Mouse (Mus musculus) hindbrain, postnatal 0 days (tissue): ENCODE measurements around the gene Tcf20. TPM values are rescaled to one million over a fixed set of nuclear protein-coding genes. Genes with fewer than 3 reads are reported as not detected.

Experiments used
- ATAC-seq: fragments of 200-750 bp; cut with Nextera tagmentation; 2 replicates; pipeline ENCODE4 v1.8.0; 2017; ENCODE audit warnings: mild to moderate bottlenecking, moderate TSS enrichment, moderate library complexity
- DNase-seq: peaks from one replicate; pipeline ENCODE4 v3.0.0-alpha.2; 2015; ENCODE audit warnings: low spot score
- H3K27ac ChIP-seq: fragments of 300-500 bp; sonication (generic); 2 replicates; pipeline ENCODE4 v1.5.1; 2014; ENCODE audit warnings: mild to moderate bottlenecking
- H3K27me3 ChIP-seq: fragments of 300-500 bp; sonication (generic); 2 replicates; pipeline ENCODE4 v1.6.1; 2014; ENCODE audit warnings: low read length, mixed read lengths; ENCODE audit not compliant: insufficient read depth
- H3K36me3 ChIP-seq: fragments of 300-500 bp; sonication (generic); 2 replicates; pipeline ENCODE4 v1.6.1; 2014; ENCODE audit warnings: low read length, mixed read lengths; ENCODE audit not compliant: insufficient read depth
- H3K4me1 ChIP-seq: fragments of 300-500 bp; sonication (generic); 2 replicates; pipeline ENCODE4 v1.6.1; 2014; ENCODE audit warnings: antibody characterized with exemption, low read length, mixed read lengths; ENCODE audit not compliant: insufficient read depth
- H3K4me2 ChIP-seq: fragments of 300-500 bp; sonication (generic); 2 replicates; pipeline ENCODE4 v1.6.1; 2014; ENCODE audit warnings: low read depth, mild to moderate bottlenecking, low read length, moderate library complexity, mixed read lengths
- H3K4me3 ChIP-seq: fragments of 300-500 bp; sonication (generic); 2 replicates; pipeline ENCODE4 v1.5.1; 2014; ENCODE audit warnings: low read length
- H3K9ac ChIP-seq: fragments of 300-500 bp; sonication (generic); replicated peaks from 2 replicates; pipeline ENCODE4 v1.6.1; 2014; ENCODE audit warnings: mild to moderate bottlenecking, low read length, moderate library complexity, mixed read lengths
- H3K9me3 ChIP-seq: fragments of 300-500 bp; sonication (generic); 2 replicates; pipeline ENCODE4 v1.6.1; 2016; ENCODE audit warnings: low read length, mixed read lengths
- CTCF ChIP-seq: IDR thresholded peaks from 2 replicates; pipeline ENCODE4 v1.5.1; 2016; ENCODE audit warnings: antibody characterized with exemption, control low read depth, low read depth
- WGBS: fragments of 180-500 bp; shearing (Covaris S2); extraction: QIAGEN DNeasy Blood & Tissue Kit; methylation state at CpG from one replicate; pipeline ENCODE4 v1.1.7; 2014; 5-methylcytosine and 5-hydroxymethylcytosine counted together
- polyA plus RNA-seq: library from polyadenylated mRNA; unstranded; fragments of >200 nt; fragmentation: Nextera tagmentation; extraction: Ambion mirVana; gene quantifications from 2 replicates; pipeline ENCODE4 v1.2.1, GENCODE M21; 2015
- total RNA-seq: library from RNA; depleted of rRNA; stranded (reverse); fragments of >200 nt; gene quantifications from 2 replicates; pipeline ENCODE4 v1.2.3, GENCODE M21; 2014

Tcf20 gene
- total and polyA plus RNA-seq, 2 experiments from 2014 or later, result 8.6 to 98.3 TPM

DNA sequence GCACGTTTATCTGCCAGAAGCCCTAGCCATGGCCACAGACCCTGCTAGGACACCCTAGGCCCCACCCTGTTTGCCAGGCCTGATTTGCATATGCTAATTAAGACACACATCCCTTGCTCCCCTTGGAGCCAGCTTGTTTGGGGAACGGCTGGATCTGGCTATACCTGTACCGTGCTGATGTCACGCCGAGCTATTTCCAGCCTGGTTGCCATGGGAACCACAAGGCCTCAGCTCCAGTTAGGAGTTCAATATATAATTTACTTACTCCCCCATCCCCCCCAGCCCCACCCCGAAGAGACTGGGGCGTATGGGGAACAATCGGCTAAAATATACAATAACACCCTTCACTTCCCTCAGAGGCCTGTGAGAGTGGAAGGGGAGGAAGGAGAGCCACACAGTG, 45.9 kb downstream of the Tcf20 start:
- 25% methylated on average over 8 of the region's 8 CpGs for WGBS
- H3K36me3 ChIP-seq, result no peaks in the 10 kb centered on the region
- H3K4me3 ChIP-seq, result no peak overlapping the region
- peak overlapping the region; percentile 58; the same call in 1 of the 2 replicates for H3K27ac ChIP-seq
- no peaks in the 10 kb centered on the region for H3K9me3 ChIP-seq
- no peak overlapping the region for H3K4me2 ChIP-seq
- DNase-seq (peak; percentile 75), ATAC-seq (peak; percentile 27)
- H3K9ac ChIP-seq, result 0 out of 2 replicates have a peak overlapping the region, but pooled peaks have one; percentile 19
- peaks cover 43% of the 10 kb centered on the region for H3K4me1 ChIP-seq
- no peak for TF ChIP-seq CTCF
- H3K27me3 ChIP-seq, result no peaks in the 10 kb centered on the region

DNA sequence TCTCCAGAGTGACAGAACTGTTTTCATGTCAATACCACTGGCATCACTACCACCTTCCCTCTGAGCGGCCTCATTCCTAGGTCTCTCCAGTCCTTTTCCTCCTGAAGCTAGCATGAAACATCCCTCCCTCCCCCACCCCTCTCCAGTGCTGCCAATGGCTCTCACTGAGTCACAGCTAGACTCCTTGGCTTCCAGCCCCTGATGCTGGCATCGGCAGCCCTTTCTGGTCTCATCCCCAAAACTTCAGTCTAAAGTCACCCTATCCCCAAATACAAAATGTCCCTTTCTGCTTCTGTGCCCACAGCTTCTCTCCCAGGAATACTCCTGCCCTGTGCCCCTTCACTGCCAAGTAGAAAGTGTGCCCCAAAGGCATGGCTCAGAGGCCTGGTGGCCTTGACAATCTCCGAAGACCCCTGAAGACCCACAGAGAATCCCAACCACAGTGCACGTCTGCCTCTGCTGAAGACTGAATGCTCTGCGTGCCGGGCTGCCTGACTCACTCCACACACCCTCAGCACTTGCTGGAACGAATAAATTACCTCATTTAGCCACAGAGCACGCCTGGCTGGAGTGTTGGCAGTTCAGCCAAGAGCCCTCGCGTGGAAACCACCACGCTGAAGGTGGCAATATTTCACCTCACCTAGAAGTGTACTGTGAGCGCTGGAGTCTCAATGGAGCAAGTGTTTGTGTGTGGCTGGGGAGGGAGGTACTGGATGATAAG, 47.0 kb downstream of the Tcf20 start:
- Histone ChIP-seq H3K27ac (peak overlapping the region; percentile 58; the same call in 1 of the 2 replicates), H3K9ac (no peak overlapping the region), H3K4me1 (peaks cover 46% of the 10 kb centered on the region), H3K4me3 (no peak overlapping the region), H3K9me3 (no peaks in the 10 kb centered on the region), H3K36me3 (no peaks in the 10 kb centered on the region), H3K27me3 (no peaks in the 10 kb centered on the region), H3K4me2 (no peak overlapping the region)
- WGBS, result 24% methylated on average over 12 of the region's 12 CpGs
- ATAC-seq (no peak), DNase-seq (no peak)
- TF ChIP-seq CTCF, result no peak

DNA sequence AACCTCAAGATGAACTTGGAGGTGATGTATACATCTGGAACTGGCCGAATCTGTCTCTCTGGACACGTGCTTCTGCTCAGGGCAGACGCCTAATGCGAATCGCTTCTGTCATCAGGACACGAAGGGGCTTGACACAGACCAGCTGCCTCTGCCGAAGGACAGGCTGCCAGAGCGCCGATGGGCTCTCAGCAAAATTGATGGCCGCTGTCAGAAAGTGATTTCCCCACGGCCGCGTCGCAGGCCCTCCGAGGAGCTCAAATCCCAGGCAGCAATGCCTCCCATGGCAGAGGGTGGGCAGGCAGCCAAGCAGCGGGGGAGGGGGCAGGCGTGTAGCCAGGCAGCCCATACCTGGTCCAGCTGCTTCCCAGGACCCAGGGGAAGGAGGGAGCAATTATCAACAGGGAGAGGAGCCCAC, 49.5 kb downstream of the Tcf20 start:
- 0 out of 2 replicates have a peak overlapping the region, but pooled peaks have one; percentile 11 for H3K27ac ChIP-seq
- no peak for ATAC-seq
- H3K4me1 ChIP-seq, result peaks cover 59% of the 10 kb centered on the region
- no peaks in the 10 kb centered on the region for H3K36me3 ChIP-seq
- no peak overlapping the region for H3K4me3 ChIP-seq
- TF ChIP-seq CTCF, result no peak
- 12% methylated on average over 17 of the region's 17 CpGs for WGBS
- peak; percentile 65 for DNase-seq
- peak overlapping the region; percentile 22; the same call in 1 of the 2 replicates for H3K4me2 ChIP-seq
- no peaks in the 10 kb centered on the region for H3K9me3 ChIP-seq
- no peaks in the 10 kb centered on the region for H3K27me3 ChIP-seq
- H3K9ac ChIP-seq, result peak overlapping the region; percentile 28; the same call in 1 of the 2 replicates

DNA sequence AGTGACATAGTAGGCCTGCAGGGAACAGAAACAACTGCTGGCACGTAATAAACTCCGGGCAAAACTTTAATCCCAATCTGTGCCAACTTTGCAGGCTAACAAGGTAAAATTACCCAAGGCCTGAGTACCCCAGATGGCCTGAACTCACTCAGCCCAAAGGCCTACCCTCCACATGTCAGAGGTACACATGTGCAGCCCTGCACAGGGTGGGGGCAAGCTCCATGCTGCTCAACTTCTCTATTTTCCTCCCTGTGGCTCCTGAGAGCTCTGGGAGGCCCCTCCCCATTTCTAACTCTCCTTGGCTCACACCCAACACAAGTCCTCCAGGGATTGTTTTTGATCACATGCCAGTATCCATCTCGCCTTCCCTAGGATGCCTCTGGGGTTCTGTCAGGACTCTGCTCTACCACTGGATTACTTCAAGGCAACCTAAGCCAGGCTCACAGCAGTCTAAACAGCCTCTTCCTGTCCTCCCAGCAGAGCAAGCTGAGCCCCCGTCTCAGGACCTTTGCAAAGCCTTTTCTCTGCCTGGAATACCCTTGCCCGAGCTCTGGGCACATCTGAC, 50.2 kb downstream of the Tcf20 start:
- no peaks in the 10 kb centered on the region for H3K27me3 ChIP-seq
- no peak for TF ChIP-seq CTCF
- WGBS, result 34% methylated on average over 5 of the region's 5 CpGs
- no peak overlapping the region for H3K4me3 ChIP-seq
- peak; percentile 59 for DNase-seq
- ATAC-seq, result no peak
- H3K9ac ChIP-seq, result no peak overlapping the region
- H3K9me3 ChIP-seq, result no peaks in the 10 kb centered on the region
- 0 out of 2 replicates have a peak overlapping the region, but pooled peaks have one; percentile 11 for H3K27ac ChIP-seq
- 0 out of 2 replicates have a peak overlapping the region, but pooled peaks have one; percentile 22 for H3K4me2 ChIP-seq
- peaks cover 59% of the 10 kb centered on the region for H3K4me1 ChIP-seq
- no peaks in the 10 kb centered on the region for H3K36me3 ChIP-seq

DNA sequence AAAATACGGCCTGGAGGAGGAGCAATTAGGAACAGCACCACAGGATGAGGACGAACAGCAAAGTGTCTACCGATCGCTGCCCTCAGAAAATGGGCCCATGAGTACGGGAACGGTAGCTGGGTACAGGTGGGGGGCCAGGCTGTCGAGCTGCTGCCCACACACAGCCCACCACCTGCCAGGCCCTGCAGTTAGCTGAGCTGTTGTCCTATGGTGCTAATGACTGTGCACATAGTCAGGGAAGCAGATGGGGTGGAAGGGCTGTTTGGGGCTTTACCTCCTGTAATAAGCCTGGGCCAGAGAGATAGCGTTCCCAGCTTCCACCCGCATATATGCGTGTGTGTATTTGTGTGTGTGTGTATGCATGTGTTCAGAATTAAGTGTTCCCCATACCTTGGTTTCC, 52.7 kb downstream of the Tcf20 start:
- no peak for DNase-seq
- 52% methylated on average over 10 of the region's 10 CpGs for WGBS
- Histone ChIP-seq H3K4me1 (peaks cover 40% of the 10 kb centered on the region), H3K4me2 (no peak overlapping the region), H3K27me3 (no peaks in the 10 kb centered on the region), H3K9me3 (no peaks in the 10 kb centered on the region), H3K4me3 (no peak overlapping the region), H3K9ac (no peak overlapping the region), H3K27ac (no peak overlapping the region), H3K36me3 (no peaks in the 10 kb centered on the region)
- TF ChIP-seq CTCF, result no peak
- no peak for ATAC-seq

DNA sequence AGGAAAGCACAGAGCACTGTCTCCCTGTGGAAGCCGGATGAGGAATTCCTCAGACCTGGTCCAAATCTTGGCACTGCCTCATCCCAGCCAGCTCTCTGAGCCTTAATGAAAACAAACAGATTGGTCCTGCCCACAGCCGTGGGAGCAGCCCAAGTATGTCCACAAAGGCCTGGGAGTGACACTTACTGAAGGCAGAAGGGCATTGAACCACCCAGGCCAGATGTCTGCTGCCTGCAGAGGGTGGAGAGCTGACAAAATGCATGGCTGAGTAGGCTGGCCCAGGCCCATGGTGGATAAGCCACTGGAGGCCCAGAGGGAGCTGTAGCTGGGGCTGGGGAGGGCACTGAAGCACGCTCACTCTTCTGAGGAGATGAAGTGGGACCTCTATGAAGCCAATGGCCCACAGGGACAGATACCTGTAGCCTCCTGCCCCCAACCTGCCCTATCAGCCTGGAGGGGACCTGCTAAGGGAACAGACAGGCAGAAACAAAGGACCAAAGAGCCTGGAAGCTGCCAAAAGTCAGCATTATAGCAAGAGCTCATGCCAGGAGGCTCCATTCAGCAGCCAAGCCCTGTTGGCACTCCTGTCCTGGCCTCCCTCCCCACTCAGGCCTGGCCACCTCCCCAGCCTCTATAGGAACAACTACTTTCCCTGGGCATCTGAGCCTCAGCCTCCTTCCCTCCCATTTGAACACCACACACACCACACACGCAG, 54.6 kb downstream of the Tcf20 start:
- WGBS, result 33% methylated on average over 4 of the region's 4 CpGs
- Histone ChIP-seq H3K27ac (peak overlapping the region; percentile 3; the same call in 1 of the 2 replicates), H3K36me3 (no peaks in the 10 kb centered on the region), H3K27me3 (no peaks in the 10 kb centered on the region), H3K9ac (no peak overlapping the region), H3K4me1 (peaks cover 38% of the 10 kb centered on the region), H3K4me2 (no peak overlapping the region), H3K9me3 (no peaks in the 10 kb centered on the region), H3K4me3 (no peak overlapping the region)
- ATAC-seq (peak; percentile 81), DNase-seq (peak; percentile 81)
- no peak for TF ChIP-seq CTCF
